Comparison of ENCODE assay signal across 14 mouse cellular contexts in the genomic region with DNA sequence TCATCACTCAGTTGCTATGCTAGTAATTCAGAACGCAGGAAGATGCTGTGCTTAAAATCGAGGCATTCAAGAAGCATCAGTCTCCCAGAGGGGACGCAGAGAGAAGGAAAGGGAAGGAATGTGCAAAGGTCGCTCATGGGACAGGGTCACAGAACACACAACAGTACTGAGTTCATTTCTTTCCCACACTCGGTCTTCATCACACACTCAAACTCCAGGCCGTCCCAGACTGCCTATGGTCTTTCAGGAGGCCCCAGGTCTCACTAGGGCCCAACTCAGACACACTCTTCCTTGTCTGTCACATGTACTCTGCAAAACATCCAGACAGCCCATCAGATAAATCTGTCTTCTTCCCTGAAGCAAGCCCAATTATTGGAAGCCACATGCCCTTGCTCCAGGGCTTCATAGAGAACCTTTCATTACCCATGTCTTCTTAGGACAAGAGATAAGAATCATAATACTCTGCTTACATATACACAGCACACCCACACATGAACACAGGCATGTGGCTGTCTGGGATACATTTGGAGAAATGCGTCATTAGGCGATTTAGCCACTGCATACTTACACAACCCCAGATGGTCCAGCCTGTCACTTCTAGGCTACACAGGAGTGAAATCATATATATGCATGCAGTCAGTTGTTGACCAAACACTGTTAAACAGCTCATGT. TPM values are rescaled to one million over a fixed set of nuclear protein-coding genes. Genes with fewer than 3 reads are reported as not detected.
A peak's percentile ranks its signal among the peaks of the same experiment; 100 is the strongest.
DNase-seq lines count a peak whose midpoint lies in the region; ATAC-seq and TF ChIP-seq lines count a peak whose summit lies in the region.
"Had no signal": no experiment of that assay in that cellular context is flagged by ENCODE, and none has a peak within 500 bp of the region (broad histone marks: within the 10 kb centered on the region; RNA-seq: fewer than 3 reads in every experiment).

No protein-coding gene starts in this region.

- DNase-seq in hindbrain, embryonic 10.5 days (ENCODE audit: low spot score): peak; percentile 16
- peak; percentile 5 for DNase-seq in lung, postnatal 36 days
- no peak for DNase-seq in lung, postnatal 4 days
- peak; percentile 27 for DNase-seq in embryo, embryonic 11 days
- DNase-seq in layer of hippocampus, postnatal 36 days: no peak
- no peak for DNase-seq in right cerebral cortex, postnatal 10 days (ENCODE audit: low spot score in 2 of 2)
- DNase-seq: adrenal gland, postnatal 25 days; cerebellum, adult 18-20 months; kidney, postnatal 10 days; liver, embryonic 13.5 days; thymus, postnatal 4 days had no signal

- ATAC-seq in hindbrain, embryonic 16.5 days: no peak

- H3K4me1 ChIP-seq in hindbrain, embryonic 10.5 days (replicated peaks): peaks cover 31% of the 10 kb centered on the region
- no peaks in the 10 kb centered on the region; the same call in 1 of the 2 replicates for H3K4me1 ChIP-seq in hindbrain, embryonic 16.5 days (ENCODE audit: control insufficient read depth, insufficient read depth, low read depth, low read length)

- H3K27me3 ChIP-seq in hindbrain, embryonic 10.5 days (ENCODE audit: insufficient read depth, poor library complexity, severe bottlenecking): no peaks in the 10 kb centered on the region
- H3K27me3 ChIP-seq in hindbrain, embryonic 16.5 days (replicated peaks; ENCODE audit: control insufficient read depth, insufficient read depth, low read length): no peaks in the 10 kb centered on the region
- no peaks in the 10 kb centered on the region for H3K27me3 ChIP-seq in myocyte (ENCODE audit: control insufficient read depth, insufficient read depth, insufficient read length)
- H3K27me3 ChIP-seq: liver, embryonic 13.5 days had no signal

- no peak overlapping the region for H3K9ac ChIP-seq in hindbrain, embryonic 16.5 days (ENCODE audit: low read depth, low read length)
- H3K9ac ChIP-seq: liver, embryonic 13.5 days had no signal

- H3K9me3 ChIP-seq in hindbrain, embryonic 10.5 days: no peaks in the 10 kb centered on the region
- H3K9me3 ChIP-seq in hindbrain, embryonic 16.5 days (ENCODE audit: control insufficient read depth, low read length): no peaks in the 10 kb centered on the region
- H3K9me3 ChIP-seq: liver, embryonic 13.5 days had no signal

- no peak overlapping the region for H3K4me3 ChIP-seq in hindbrain, embryonic 10.5 days
- no peak overlapping the region for H3K4me3 ChIP-seq in hindbrain, embryonic 16.5 days (ENCODE audit: low read length)
- H3K4me3 ChIP-seq in myocyte: no peak overlapping the region
- H3K4me3 ChIP-seq: erythroblast, embryonic 14.5 days; liver, embryonic 13.5 days had no signal

- WGBS in hindbrain, embryonic 10.5 days: 30% methylated on average over 8 of the region's 8 CpGs
- 39% methylated on average over 8 of the region's 8 CpGs for WGBS in hindbrain, embryonic 16.5 days

- no peak overlapping the region for H3ac ChIP-seq in myocyte (ENCODE audit: control insufficient read depth, insufficient read length)

- H3K4me2 ChIP-seq in hindbrain, embryonic 16.5 days (ENCODE audit: low read length): no peak overlapping the region
- H3K4me2 ChIP-seq in myocyte (ENCODE audit: low read depth): peak overlapping the region; percentile 21
- H3K4me2 ChIP-seq: liver, embryonic 13.5 days had no signal

- H3K36me3 ChIP-seq in hindbrain, embryonic 10.5 days: no peaks in the 10 kb centered on the region
- no peaks in the 10 kb centered on the region for H3K36me3 ChIP-seq in hindbrain, embryonic 16.5 days (ENCODE audit: control insufficient read depth, insufficient read depth, low read length)
- no peaks in the 10 kb centered on the region for H3K36me3 ChIP-seq in myocyte (ENCODE audit: control insufficient read depth, insufficient read depth)
- H3K36me3 ChIP-seq: liver, embryonic 13.5 days had no signal

- peak overlapping the region; percentile 50; the same call in 1 of the 2 replicates for H3K27ac ChIP-seq in hindbrain, embryonic 10.5 days
- H3K27ac ChIP-seq in hindbrain, embryonic 16.5 days (ENCODE audit: low read depth, low read length): no peak overlapping the region
- H3K27ac ChIP-seq: liver, embryonic 13.5 days had no signal

- peaks cover 70% of the 10 kb centered on the region for H3K79me2 ChIP-seq in myocyte (ENCODE audit: control insufficient read depth, insufficient read depth)

- TF ChIP-seq POLR2A in myocyte (IDR thresholded peaks at IDR 0.05; ENCODE audit: insufficient read length, low read depth): no peak

TF ChIP-seq in myocyte, 11 proteins besides CTCF, POLR2A, EP300 and RAD21:
- TF ChIP-seq USF1 (IDR thresholded peaks at IDR 0.05; ENCODE audit: low read depth) (no peak), POLR2AphosphoS2 (IDR thresholded peaks at IDR 0.05; ENCODE audit: insufficient read length, low read depth) (no peak), CEBPB (IDR thresholded peaks at IDR 0.05; ENCODE audit: insufficient read depth, poor library complexity, severe bottlenecking) (no peak), MYOD1 (IDR thresholded peaks at IDR 0.05; ENCODE audit: control insufficient read depth in 1 of 3, insufficient read length in 2 of 3, low read depth in 2 of 3) (peak in 2 of 3 experiments; percentile 37 to 50)

RNA-seq across cellular contexts. Expression of gene Arhgap42, which starts 39.6 kb away (rescaled TPM):
- 23.5 and 23.6 TPM in 2 replicates for polyA plus RNA-seq in hindbrain, embryonic 10.5 days (2016; fragmentation: Nextera tagmentation; extraction: Ambion mirVana)
- polyA plus RNA-seq in hindbrain, embryonic 16.5 days (2015; fragmentation: Nextera tagmentation; extraction: Ambion mirVana): 15.7 and 17.1 TPM in 2 replicates
- 8.3 TPM for polyA plus RNA-seq in myocyte (2012; fragmentation: generic; extraction: Trizol)
- total RNA-seq in layer of hippocampus, postnatal 36 days (2021): 1 to 10 TPM; 8.5 to 9.1 TPM

Comparison
In these comparisons a context has a peak if more than half of its experiments do, and no peak if none do; other contexts are left out.
1. DNase-seq: peak in hindbrain, embryonic 10.5 days (single experiment), lung, postnatal 36 days (single experiment) and embryo, embryonic 11 days (single experiment); none in lung, postnatal 4 days (0 of 2), layer of hippocampus, postnatal 36 days (0 of 2) and right cerebral cortex, postnatal 10 days (0 of 2).